Mouse (Mus musculus) bone marrow macrophage, adult 2 months (primary cell): Measurements from ENCODE around the gene Abhd2.

Source experiments
- CTCF ChIP-seq: IDR thresholded peaks from 2 replicates; pipeline ENCODE4 v1.5.1; 2012; ENCODE audit warnings: low read depth, mild to moderate bottlenecking, low read length, moderate library complexity
- POLR2A ChIP-seq: IDR thresholded peaks from 2 replicates; pipeline ENCODE4 v1.6.1; 2012; ENCODE audit warnings: mild to moderate bottlenecking, low read depth, low read length, borderline replicate concordance

DNA sequence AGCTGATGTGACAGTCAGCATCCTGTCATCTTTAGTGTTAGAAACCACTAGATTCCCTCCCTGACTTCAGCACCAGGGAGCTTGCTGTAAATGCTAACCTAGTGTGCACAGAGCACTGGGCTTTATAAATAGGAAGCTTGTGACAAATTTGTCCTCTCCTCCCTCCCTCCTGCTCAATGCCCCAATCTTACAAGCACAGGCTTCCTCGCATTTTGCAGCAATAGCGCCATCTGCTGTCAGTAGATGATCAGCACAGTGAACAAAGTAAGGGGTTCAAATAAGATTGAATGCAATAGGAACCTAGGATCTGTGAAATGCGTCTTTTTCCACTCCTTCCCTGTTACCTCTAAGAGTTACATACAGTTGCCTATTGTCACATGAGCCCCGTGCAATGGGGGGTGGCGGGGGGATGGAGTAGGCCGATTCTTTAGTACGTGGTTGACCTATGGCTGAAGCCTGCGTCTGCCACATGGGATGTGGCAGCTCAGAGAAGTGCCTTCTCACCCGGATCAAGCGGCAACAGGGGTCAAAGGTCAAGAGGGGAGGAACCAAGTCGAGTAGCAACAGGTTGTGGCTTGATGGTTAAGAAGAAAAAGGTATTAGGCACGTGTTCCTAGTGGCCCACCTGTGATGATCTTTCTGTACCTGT is 76.9 kb downstream of the Abhd2 start:
- peak; percentile 65 for TF ChIP-seq CTCF
- no peak for TF ChIP-seq POLR2A
